Mouse (Mus musculus) stomach, postnatal 0 days (tissue): ENCODE results near the gene Khdc3. TPM values are rescaled to one million over a fixed set of nuclear protein-coding genes. Genes with fewer than 3 reads are reported as not detected.

Experiments used
- ATAC-seq: fragments of 200-750 bp; cut with Nextera tagmentation; 2 replicates; pipeline ENCODE4 v1.8.0; 2017; ENCODE audit not compliant: low FRiP score, low TSS enrichment
- DNase-seq: peaks from one replicate; pipeline ENCODE4 v3.0.0-alpha.2; 2016; ENCODE audit warnings: low spot score
- H3K27ac ChIP-seq: fragments of 300-500 bp; sonication (generic); replicated peaks from 2 replicates; pipeline ENCODE4 v1.5.1; 2014; ENCODE audit warnings: mild to moderate bottlenecking, control low read depth
- H3K27me3 ChIP-seq: fragments of 300-500 bp; sonication (generic); 2 replicates; pipeline ENCODE4 v1.6.1; 2014; ENCODE audit warnings: low read length; ENCODE audit not compliant: control insufficient read depth, insufficient read depth
- H3K36me3 ChIP-seq: fragments of 300-500 bp; sonication (generic); 2 replicates; pipeline ENCODE4 v1.6.1; 2014; ENCODE audit warnings: low read length, mixed read lengths; ENCODE audit not compliant: control insufficient read depth, insufficient read depth
- H3K4me1 ChIP-seq: fragments of 300-500 bp; sonication (generic); replicated peaks from 2 replicates; pipeline ENCODE4 v1.6.1; 2014; ENCODE audit warnings: antibody characterized with exemption; ENCODE audit not compliant: control insufficient read depth, insufficient read depth
- H3K4me2 ChIP-seq: fragments of 300-500 bp; sonication (generic); replicated peaks from 2 replicates; pipeline ENCODE4 v1.6.1; 2014; ENCODE audit warnings: low read depth, mild to moderate bottlenecking, control low read depth, moderate library complexity
- H3K4me3 ChIP-seq: fragments of 300-500 bp; sonication (generic); 2 replicates; pipeline ENCODE4 v1.5.1; 2014; ENCODE audit warnings: low read depth, low read length, control low read depth
- H3K9ac ChIP-seq: fragments of 300-500 bp; sonication (generic); 2 replicates; pipeline ENCODE4 v1.6.1; 2014; ENCODE audit warnings: mild to moderate bottlenecking, low read length, control low read depth, mixed read lengths
- H3K9me3 ChIP-seq: fragments of 300-500 bp; sonication (generic); 2 replicates; pipeline ENCODE4 v1.6.1; 2016; ENCODE audit warnings: low read length; ENCODE audit not compliant: control insufficient read depth
- CTCF ChIP-seq: IDR thresholded peaks from 2 replicates; pipeline ENCODE4 v1.5.1; 2016; ENCODE audit warnings: antibody characterized with exemption, low read depth, mild to moderate bottlenecking, moderate library complexity
- EP300 ChIP-seq: optimal IDR thresholded peaks from 2 replicates; pipeline ENCODE3; 2016; ENCODE audit warnings: antibody characterized with exemption
- WGBS: fragments of 180-500 bp; shearing (Covaris S2); extraction: QIAGEN DNeasy Blood & Tissue Kit; methylation state at CpG from one replicate; pipeline ENCODE4 v1.1.7; 2014; 5-methylcytosine and 5-hydroxymethylcytosine counted together
- polyA plus RNA-seq: library from polyadenylated mRNA; unstranded; fragments of >200 nt; fragmentation: Nextera tagmentation; extraction: Ambion mirVana; gene quantifications from 2 replicates; pipeline ENCODE4 v1.2.1, GENCODE M21; 2015

The Khdc3 gene
- polyA plus RNA-seq, 1 experiment from 2014 or later: not detected

- no peaks in the 10 kb centered on the region for H3K4me1 ChIP-seq
- H3K9ac ChIP-seq: no peak overlapping the region
- 64% methylated on average over 8 of the region's 8 CpGs for WGBS
- H3K4me3 ChIP-seq: no peak overlapping the region
- H3K36me3 ChIP-seq: peaks cover 23% of the 10 kb centered on the region
- no peak overlapping the region for H3K27ac ChIP-seq
- ATAC-seq (no peak), DNase-seq (peak; percentile 34)
- no peaks in the 10 kb centered on the region for H3K9me3 ChIP-seq
- TF ChIP-seq CTCF: peak; percentile 73
- no peak for TF ChIP-seq EP300
- no peaks in the 10 kb centered on the region for H3K27me3 ChIP-seq
- no peak overlapping the region for H3K4me2 ChIP-seq
Observed at GRCm38 (mm10) chr9:73121735-73122134, 20.1 kb downstream of the Khdc3 start.

GRCm38 (mm10) chr9:73125043-73125570 lies 23.5 kb downstream of the Khdc3 start:
- DNase-seq (no peak), ATAC-seq (no peak)
- Histone ChIP-seq H3K27me3 (no peaks in the 10 kb centered on the region), H3K4me2 (no peak overlapping the region), H3K9me3 (no peaks in the 10 kb centered on the region), H3K9ac (no peak overlapping the region), H3K27ac (no peak overlapping the region), H3K4me1 (no peaks in the 10 kb centered on the region), H3K36me3 (peaks cover 30% of the 10 kb centered on the region), H3K4me3 (no peak overlapping the region)
- no peak for TF ChIP-seq EP300
- no peak for TF ChIP-seq CTCF
- 86% methylated on average over 8 of the region's 8 CpGs for WGBS

- no peak overlapping the region for H3K4me2 ChIP-seq
- no peak overlapping the region for H3K9ac ChIP-seq
- no peak for DNase-seq
- H3K4me3 ChIP-seq: no peak overlapping the region
- no peak overlapping the region for H3K27ac ChIP-seq
- no peak for TF ChIP-seq EP300
- TF ChIP-seq CTCF: no peak
- WGBS: 79% methylated on average over 2 of the region's 2 CpGs
- no peaks in the 10 kb centered on the region for H3K27me3 ChIP-seq
- H3K9me3 ChIP-seq: no peaks in the 10 kb centered on the region
- H3K36me3 ChIP-seq: peaks cover 21% of the 10 kb centered on the region
- ATAC-seq: no peak
- H3K4me1 ChIP-seq: no peaks in the 10 kb centered on the region
Observed at GRCm38 (mm10) chr9:73127457-73127856, 25.8 kb downstream of the Khdc3 start.

- H3K9me3 ChIP-seq: no peaks in the 10 kb centered on the region
- no peak overlapping the region for H3K4me3 ChIP-seq
- H3K36me3 ChIP-seq: peaks cover 17% of the 10 kb centered on the region
- WGBS: 84% methylated on average over 8 of the region's 8 CpGs
- H3K27me3 ChIP-seq: no peaks in the 10 kb centered on the region
- TF ChIP-seq EP300: no peak
- TF ChIP-seq CTCF: no peak
- no peak for DNase-seq
- no peak for ATAC-seq
- H3K4me2 ChIP-seq: no peak overlapping the region
- no peaks in the 10 kb centered on the region for H3K4me1 ChIP-seq
- H3K9ac ChIP-seq: no peak overlapping the region
- H3K27ac ChIP-seq: no peak overlapping the region
Observed at GRCm38 (mm10) chr9:73129875-73130274, 28.2 kb downstream of the Khdc3 start.

GRCm38 (mm10) chr9:73130529-73130928 lies 28.9 kb downstream of the Khdc3 start:
- H3K9me3 ChIP-seq: no peaks in the 10 kb centered on the region
- TF ChIP-seq EP300 (no peak), CTCF (no peak)
- 72% methylated on average over 4 of the region's 4 CpGs for WGBS
- no peaks in the 10 kb centered on the region for H3K4me1 ChIP-seq
- no peak overlapping the region for H3K4me2 ChIP-seq
- no peak overlapping the region for H3K4me3 ChIP-seq
- no peak overlapping the region for H3K27ac ChIP-seq
- peaks cover 15% of the 10 kb centered on the region for H3K36me3 ChIP-seq
- no peak overlapping the region for H3K9ac ChIP-seq
- DNase-seq (no peak), ATAC-seq (peak; percentile 71)
- H3K27me3 ChIP-seq: no peaks in the 10 kb centered on the region

- no peaks in the 10 kb centered on the region for H3K36me3 ChIP-seq
- no peak overlapping the region for H3K9ac ChIP-seq
- no peak overlapping the region for H3K4me2 ChIP-seq
- no peaks in the 10 kb centered on the region for H3K27me3 ChIP-seq
- H3K4me3 ChIP-seq: no peak overlapping the region
- H3K27ac ChIP-seq: no peak overlapping the region
- ATAC-seq: no peak
- no peak for DNase-seq
- TF ChIP-seq EP300 (no peak), CTCF (no peak)
- no peaks in the 10 kb centered on the region for H3K4me1 ChIP-seq
- H3K9me3 ChIP-seq: no peaks in the 10 kb centered on the region
- 37% methylated on average over 11 of the region's 11 CpGs for WGBS
Observed at GRCm38 (mm10) chr9:73137341-73137886, 35.8 kb downstream of the Khdc3 start.

Other genes starting within 250 kb of the Khdc3 start
- 1.1 and 1.4 TPM in 2 replicates for gene Pygo1, start 176.2 kb upstream of the Khdc3 start, polyA plus RNA-seq
- 0.28 and 0.51 TPM in 2 replicates for gene Dyx1c1, start 143.1 kb upstream of the Khdc3 start, polyA plus RNA-seq
- gene Gm44503, start 143.0 kb upstream of the Khdc3 start, polyA plus RNA-seq: not detected in 2 replicates
- gene Ccpg1os, start 116.5 kb upstream of the Khdc3 start, polyA plus RNA-seq: 10.6 and 12.0 TPM in 2 replicates
- 22.9 and 26.0 TPM in 2 replicates for gene Ccpg1, start 116.4 kb upstream of the Khdc3 start, polyA plus RNA-seq
- gene Pigb, start 61.5 kb upstream of the Khdc3 start, polyA plus RNA-seq: 7.7 and 8.7 TPM in 2 replicates
- gene Rab27a, start 57.0 kb upstream of the Khdc3 start, polyA plus RNA-seq: 22.5 and 22.7 TPM in 2 replicates
- not detected in 2 replicates for gene Gm20509, start 634 bp downstream of the Khdc3 start, polyA plus RNA-seq
- 55.6 and 56.3 TPM in 2 replicates for gene Rsl24d1, start 11.6 kb downstream of the Khdc3 start, polyA plus RNA-seq